Mouse (Mus musculus): ENCODE measurements at regions not wholly inside any gene's neighbourhood (a gene's known extent, or its start where the extent isn't known, plus 50 kb on each side); places are given as distances from the start of the nearest gene placed in this dataset.

DNA sequence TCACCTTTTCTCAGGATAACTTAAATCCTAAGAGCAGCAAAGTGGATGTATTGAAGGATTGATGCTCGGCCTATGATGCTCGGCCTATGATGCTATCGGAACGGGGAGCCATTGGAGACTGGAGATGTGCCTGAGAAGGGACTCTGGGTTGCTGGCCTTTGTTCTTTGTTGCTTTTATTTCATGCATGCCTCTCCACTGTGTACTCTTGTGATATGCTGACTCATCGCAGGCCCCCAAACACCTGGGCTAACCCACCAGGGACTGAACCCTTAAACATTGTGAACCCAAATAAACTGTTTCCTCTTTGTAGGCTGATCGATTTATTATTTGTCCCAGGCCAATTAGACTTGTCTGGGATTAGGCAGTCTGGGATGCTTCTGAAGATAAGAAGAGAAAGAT, 61.9 kb downstream of the Pdcl3 start:
- no peak for DNase-seq

GRCm38 (mm10) chr1:39057304-39057703, 71.9 kb downstream of the Pdcl3 start:
- no peak for DNase-seq

DNA sequence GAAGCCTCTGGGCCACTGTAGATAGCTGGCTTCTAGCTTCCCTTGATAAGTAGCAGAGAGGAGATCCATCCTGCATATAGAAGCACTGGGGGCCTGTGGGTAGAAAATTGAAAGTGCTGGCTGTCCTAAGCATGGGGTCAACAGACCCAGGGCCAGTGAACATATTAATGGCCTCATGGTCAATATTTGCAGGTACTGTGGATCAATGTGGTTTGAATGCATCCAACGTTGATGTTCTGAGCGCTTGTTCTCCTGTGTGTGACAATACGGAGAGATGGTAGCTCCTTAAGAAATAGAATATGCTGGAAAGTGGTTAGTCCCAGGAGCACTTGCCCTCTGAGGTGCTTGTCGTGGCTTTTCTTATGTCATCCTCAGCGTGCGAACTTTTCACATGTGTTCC, 77.1 kb downstream of the Pdcl3 start:
- DNase-seq = no peak

DNA sequence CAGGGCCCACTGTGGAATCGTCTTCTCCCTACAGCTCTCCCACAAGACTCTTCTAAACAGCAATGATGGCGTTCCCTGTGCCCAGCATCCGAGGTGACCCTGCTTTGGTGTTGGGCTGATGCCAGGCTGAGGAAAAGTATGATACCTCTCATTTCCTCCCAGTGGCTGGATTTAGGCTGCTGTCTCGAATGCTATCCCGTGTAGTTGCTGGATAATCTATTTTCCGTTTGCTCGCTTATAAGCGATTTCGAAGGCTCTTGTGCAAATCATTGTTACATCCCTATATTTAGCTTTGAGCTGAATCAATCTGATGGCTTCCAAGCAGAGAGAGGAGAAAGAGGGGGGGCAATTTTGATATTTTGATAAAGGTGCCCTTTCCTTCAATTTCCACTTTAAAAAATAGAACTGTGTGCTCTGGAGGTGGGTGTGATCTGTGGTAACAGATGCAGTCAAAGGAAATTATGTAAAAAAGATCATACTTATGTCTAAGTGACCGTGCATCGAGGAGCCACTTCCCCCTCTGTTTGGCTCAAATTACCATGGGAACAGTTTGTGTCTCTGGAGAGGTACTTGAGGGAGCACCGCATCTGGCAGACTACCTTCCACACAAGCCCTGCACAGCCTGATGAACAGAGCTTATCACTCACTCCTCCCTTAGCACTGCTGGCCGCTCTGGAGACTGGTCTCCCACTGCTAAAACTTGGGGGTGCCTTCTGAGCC, 78.4 kb downstream of the Pdcl3 start:
- DNase-seq = no peak

DNA sequence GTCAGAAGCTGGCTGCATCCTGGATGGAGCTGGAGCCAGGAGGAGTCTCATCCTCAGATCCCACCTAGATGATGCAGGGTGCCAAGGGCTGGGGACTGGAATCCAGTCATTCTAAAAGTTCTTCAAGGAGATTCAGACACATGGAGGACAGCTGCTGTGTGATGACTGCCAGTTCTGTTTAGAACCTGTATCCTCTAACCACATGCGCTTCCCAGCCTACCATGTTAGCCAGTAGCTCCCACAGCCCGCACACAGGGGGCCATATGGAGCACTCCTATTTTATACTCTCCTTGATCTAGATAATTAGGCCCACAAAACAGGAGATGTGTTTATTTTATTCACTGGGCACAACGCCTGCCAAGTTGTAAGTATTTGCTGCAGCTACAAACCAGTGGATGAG, 79.4 kb downstream of the Pdcl3 start:
- DNase-seq = no peak

DNA sequence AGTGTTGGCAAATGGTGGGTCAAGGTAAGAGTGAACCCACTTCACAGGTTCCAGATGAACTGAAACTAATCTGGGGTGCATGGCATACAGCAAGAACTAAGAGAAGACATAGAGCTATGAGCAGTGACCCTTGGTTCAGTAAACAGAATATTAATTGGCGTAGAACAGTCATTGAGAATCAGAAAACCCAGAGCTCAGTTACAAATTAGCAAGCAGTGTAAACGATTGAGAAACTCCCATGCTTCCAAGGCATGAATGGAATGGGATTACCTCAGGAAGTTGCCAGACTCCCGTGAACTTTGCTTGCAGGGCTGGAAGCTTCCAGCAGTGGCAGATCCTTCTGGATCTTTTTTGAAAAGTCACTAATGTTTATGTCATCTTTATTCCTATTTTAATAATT, 82.5 kb downstream of the Pdcl3 start:
- DNase-seq = no peak

GRCm38 (mm10) chr1:39069086-39069655, 83.8 kb downstream of the Pdcl3 start:
- DNase-seq = no peak

GRCm38 (mm10) chr1:39069676-39070075, 84.3 kb downstream of the Pdcl3 start:
- no peak for DNase-seq

DNA sequence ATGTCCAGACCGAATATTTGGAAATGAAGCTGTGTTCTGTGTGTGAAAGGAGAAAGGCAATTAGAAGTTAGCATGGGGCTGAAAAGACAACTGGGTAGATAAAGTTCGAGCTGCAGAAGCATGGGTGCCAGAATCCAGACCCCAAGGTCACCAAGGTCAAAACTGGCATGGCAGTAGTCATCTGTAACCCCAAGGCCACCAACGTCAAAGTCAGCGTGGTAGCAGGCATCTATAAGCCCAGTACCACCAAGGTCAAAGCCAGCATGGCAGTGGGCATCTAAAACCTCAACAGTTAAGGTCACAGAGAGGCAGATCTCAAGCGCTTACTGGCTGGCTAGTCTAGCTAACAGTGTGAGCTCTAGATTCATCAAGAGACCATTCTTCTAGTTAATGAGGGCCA, 90.6 kb downstream of the Pdcl3 start:
- no peak for DNase-seq

GRCm38 (mm10) chr1:39078584-39079315, 93.3 kb downstream of the Pdcl3 start:
- no peak for DNase-seq

GRCm38 (mm10) chr1:39083911-39084826, 98.8 kb downstream of the Pdcl3 start:
- DNase-seq = no peak

- DNase-seq = peak; percentile 11
Measured at GRCm38 (mm10) chr1:39086273-39086672, 100.9 kb downstream of the Pdcl3 start.

DNA sequence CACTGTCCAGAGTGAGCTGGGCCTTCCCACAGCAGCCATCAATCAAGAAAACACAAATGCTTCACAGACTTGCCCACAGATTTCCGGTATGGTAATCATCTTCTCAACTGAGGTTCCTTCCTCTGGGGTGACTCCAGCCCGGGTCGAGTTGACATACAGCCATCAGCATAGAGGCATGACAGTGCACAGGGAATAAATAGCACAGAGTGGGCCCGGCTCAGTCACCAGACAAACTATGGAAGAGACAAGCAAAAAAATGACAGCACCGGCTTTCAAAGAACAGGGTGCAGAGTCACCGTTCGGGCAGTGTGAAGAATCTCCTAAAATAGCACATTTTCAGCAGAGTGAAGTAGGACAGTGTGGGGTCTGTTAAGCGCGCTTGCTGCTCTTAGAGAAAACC, 103.7 kb upstream of the Npas2 start:
- DNase-seq = no peak

- no peak for DNase-seq
Measured at GRCm38 (mm10) chr1:39091121-39091520, 102.4 kb upstream of the Npas2 start.

DNA sequence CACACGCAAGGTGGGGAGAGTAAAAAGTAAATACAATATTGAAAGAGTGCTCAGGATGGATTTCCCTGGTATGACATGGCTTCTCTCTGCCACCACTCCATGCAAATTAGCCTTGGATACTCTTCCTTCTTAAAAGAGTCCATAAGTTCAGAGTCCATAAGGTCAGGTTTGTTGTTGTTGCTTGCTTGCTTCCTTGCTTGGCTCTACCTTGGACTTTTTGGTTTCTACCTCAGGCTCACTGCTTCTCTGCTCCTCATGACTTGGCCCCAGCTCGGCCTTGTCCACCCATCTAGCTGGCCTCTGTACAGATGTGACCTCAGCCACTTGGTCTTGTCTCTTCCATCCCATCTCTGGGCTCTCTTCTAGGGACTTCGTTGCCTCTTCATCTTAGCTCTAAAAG, 101.9 kb upstream of the Npas2 start:
- DNase-seq = no peak

DNA sequence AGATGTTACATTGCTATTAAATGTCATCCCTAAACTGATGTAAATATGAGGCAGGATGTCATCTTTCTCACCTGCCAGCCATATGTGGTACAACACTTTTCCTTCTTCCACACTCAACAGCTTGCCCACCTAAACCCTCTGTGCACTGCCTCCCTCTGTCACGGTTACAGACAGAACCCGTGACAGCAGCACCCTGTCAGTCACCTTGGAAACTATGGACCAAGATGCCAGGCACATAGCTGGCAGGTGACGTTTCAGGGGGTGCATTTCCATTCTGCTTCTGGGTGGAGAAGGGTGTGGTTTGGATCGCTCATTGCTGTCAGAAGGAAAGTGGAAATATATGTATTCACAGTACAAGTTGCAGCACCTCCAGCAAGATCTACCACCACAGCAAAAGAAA, 100.2 kb upstream of the Npas2 start:
- DNase-seq = no peak

DNA sequence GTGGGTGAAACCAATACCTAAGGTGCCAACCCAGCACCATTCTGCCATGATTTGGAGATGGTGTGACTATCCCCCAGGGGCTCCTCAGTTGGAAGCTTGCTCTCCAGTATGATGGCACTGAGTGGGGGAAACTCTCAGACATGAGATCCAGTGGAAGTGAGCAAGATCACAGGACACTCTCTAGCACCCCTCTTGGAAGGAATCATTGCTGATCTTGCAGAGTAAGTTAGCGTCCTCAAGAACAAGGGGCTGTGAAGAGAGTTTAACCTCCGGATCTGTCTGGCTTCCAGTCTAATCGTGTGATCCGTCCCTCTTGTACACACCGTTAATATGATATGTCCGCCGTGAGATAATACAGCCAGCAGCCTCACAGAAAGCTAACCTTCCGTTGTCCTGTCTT, 99.5 kb upstream of the Npas2 start:
- no peak for DNase-seq

DNA sequence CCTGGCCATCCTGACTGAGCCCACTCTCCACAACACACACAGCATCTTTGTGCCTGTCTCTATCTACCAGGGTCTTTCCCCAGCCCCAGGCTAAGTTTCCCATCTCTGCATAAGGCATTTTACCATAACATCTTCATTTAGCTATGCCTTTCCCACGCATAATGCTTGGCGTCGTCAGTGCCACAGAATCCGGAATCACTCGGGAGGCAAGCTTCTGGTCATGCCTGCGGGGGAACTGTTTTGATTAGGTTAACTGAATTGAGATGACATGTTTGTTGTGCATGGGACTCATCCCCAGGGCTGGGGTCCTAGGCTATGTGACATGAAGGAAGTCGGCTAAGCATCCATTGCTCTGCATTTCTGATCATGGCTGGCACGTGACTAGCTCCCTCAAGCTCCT, 97.6 kb upstream of the Npas2 start:
- DNase-seq = no peak

DNA sequence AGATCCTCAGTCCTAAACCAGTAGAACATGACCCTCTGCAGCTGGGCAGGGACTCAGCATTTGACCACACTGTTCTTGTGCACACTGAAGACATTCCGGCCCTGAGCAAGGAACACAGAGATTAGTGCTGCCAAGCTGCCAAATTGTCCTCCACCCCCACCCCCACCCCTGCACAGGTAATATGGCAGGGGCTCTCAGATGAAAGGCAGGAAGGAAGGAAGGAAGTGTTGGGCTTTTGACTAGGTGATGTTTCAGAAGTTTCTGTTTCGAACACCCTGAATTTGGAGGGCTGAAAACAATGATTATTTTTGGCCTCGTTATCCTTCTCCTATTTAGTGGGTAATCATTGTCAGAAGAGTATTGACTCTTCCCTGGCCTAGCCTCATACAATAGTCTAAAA, 96.8 kb upstream of the Npas2 start:
- no peak for DNase-seq

GRCm38 (mm10) chr1:39097499-39097898, 96.0 kb upstream of the Npas2 start:
- no peak for DNase-seq

- no peak for DNase-seq
Measured at GRCm38 (mm10) chr1:39098154-39098553, 95.4 kb upstream of the Npas2 start.

DNA sequence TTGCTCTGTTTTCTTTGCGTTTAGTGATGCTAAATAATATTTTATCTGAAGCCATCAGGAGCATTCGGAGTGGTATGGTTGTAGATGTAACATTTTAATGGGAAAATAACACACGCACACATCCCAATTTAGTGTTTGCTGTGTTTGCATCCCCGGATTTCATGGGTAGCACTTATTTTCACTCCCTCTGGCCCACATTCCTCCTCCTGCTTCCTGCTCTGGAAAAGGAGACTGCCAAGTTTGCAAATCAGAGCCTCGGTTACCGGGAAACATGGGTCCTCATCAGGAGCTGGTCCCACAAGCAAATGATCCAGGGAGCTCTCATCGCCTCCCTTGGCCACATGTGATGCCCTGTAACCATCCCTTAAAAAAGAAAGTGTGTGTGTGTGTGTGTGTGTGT, 94.3 kb upstream of the Npas2 start:
- DNase-seq = no peak

DNA sequence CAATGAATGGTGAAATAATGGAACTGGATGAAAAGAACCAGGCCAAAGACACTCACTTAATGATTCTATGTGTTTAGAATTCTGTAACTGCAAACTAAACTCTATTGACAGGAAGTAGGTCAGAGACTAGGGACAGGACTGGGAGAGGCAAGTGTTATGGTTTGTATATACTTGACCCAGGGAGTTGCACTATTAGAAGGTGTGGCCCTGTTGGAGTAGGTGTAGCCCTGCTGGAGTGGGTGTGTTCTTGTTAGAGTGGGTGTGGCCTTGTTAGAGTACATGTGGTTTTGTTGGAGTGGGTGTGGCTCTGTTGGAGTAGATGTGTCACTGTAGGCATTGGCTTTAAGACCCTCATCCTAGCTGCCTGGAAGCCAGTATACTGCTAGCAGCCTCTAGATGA, 93.0 kb upstream of the Npas2 start:
- DNase-seq = no peak
